Mouse (Mus musculus) stomach, postnatal 0 days (tissue): ENCODE results near the gene Tmem102.

Experiments used
- CTCF ChIP-seq: IDR thresholded peaks from 2 replicates; pipeline ENCODE4 v1.5.1; 2016; ENCODE audit warnings: antibody characterized with exemption, low read depth, mild to moderate bottlenecking, moderate library complexity
- EP300 ChIP-seq: optimal IDR thresholded peaks from 2 replicates; pipeline ENCODE3; 2016; ENCODE audit warnings: antibody characterized with exemption

DNA sequence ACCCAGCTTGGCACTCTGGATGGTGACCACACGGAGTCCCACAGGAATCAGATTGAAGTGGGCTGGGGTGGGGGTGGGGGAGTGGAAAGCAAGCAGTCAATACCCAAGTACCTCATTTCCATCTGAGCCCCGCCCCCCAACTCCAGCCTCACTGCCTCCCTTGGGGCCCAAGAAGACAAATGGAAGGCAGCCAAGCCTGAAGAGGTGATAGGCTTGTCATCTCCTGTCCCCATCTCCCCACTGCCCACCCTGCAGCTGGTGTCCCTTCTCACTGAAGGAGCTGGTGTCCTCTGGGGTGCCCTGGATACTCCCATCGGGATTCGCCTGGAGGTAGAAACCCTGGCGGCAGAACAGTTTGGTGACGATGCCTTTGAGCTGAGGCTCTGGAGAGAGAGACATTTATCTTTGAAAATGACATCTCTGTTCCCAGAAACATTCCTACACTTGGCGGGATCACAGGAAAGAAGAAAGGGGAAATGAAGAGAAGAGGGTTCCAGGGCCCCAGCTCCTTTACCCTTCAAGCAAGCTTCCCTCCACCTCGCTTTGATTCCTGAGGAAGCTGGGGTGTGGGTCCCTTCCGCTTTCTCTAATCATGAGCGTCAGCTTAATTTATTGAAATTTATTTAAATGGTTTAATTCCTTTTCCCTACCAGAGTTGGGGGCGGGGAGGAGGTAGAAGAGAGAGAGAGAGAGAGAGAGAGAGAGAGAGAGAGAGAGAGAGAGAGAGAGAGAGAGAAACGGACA lies 5.9 kb downstream of the Tmem102 start:
- 0 out of 2 replicates have a peak, but pooled peaks have one; percentile 8 for TF ChIP-seq CTCF
- TF ChIP-seq EP300, result no peak
